Mouse (Mus musculus) stomach, postnatal 0 days (tissue): ENCODE measurements around the gene Acmsd. TPM values are rescaled to one million over a fixed set of nuclear protein-coding genes. Genes with fewer than 3 reads are reported as not detected.

Source experiments
- ATAC-seq: fragments of 200-750 bp; cut with Nextera tagmentation; 2 replicates; pipeline ENCODE4 v1.8.0; 2017; ENCODE audit not compliant: low FRiP score, low TSS enrichment
- DNase-seq: peaks from one replicate; pipeline ENCODE4 v3.0.0-alpha.2; 2016; ENCODE audit warnings: low spot score
- H3K27ac ChIP-seq: fragments of 300-500 bp; sonication (generic); replicated peaks from 2 replicates; pipeline ENCODE4 v1.5.1; 2014; ENCODE audit warnings: mild to moderate bottlenecking, control low read depth
- H3K27me3 ChIP-seq: fragments of 300-500 bp; sonication (generic); 2 replicates; pipeline ENCODE4 v1.6.1; 2014; ENCODE audit warnings: low read length; ENCODE audit not compliant: control insufficient read depth, insufficient read depth
- H3K36me3 ChIP-seq: fragments of 300-500 bp; sonication (generic); 2 replicates; pipeline ENCODE4 v1.6.1; 2014; ENCODE audit warnings: low read length, mixed read lengths; ENCODE audit not compliant: control insufficient read depth, insufficient read depth
- H3K4me1 ChIP-seq: fragments of 300-500 bp; sonication (generic); replicated peaks from 2 replicates; pipeline ENCODE4 v1.6.1; 2014; ENCODE audit warnings: antibody characterized with exemption; ENCODE audit not compliant: control insufficient read depth, insufficient read depth
- H3K4me2 ChIP-seq: fragments of 300-500 bp; sonication (generic); replicated peaks from 2 replicates; pipeline ENCODE4 v1.6.1; 2014; ENCODE audit warnings: low read depth, mild to moderate bottlenecking, control low read depth, moderate library complexity
- H3K4me3 ChIP-seq: fragments of 300-500 bp; sonication (generic); 2 replicates; pipeline ENCODE4 v1.5.1; 2014; ENCODE audit warnings: low read depth, low read length, control low read depth
- H3K9ac ChIP-seq: fragments of 300-500 bp; sonication (generic); 2 replicates; pipeline ENCODE4 v1.6.1; 2014; ENCODE audit warnings: mild to moderate bottlenecking, low read length, control low read depth, mixed read lengths
- H3K9me3 ChIP-seq: fragments of 300-500 bp; sonication (generic); 2 replicates; pipeline ENCODE4 v1.6.1; 2016; ENCODE audit warnings: low read length; ENCODE audit not compliant: control insufficient read depth
- CTCF ChIP-seq: IDR thresholded peaks from 2 replicates; pipeline ENCODE4 v1.5.1; 2016; ENCODE audit warnings: antibody characterized with exemption, low read depth, mild to moderate bottlenecking, moderate library complexity
- EP300 ChIP-seq: optimal IDR thresholded peaks from 2 replicates; pipeline ENCODE3; 2016; ENCODE audit warnings: antibody characterized with exemption
- WGBS: fragments of 180-500 bp; shearing (Covaris S2); extraction: QIAGEN DNeasy Blood & Tissue Kit; methylation state at CpG from one replicate; pipeline ENCODE4 v1.1.7; 2014; 5-methylcytosine and 5-hydroxymethylcytosine counted together
- polyA plus RNA-seq: library from polyadenylated mRNA; unstranded; fragments of >200 nt; fragmentation: Nextera tagmentation; extraction: Ambion mirVana; gene quantifications from 2 replicates; pipeline ENCODE4 v1.2.1, GENCODE M21; 2015

Gene Acmsd
- polyA plus RNA-seq, 1 experiment from 2014 or later: not detected

DNA sequence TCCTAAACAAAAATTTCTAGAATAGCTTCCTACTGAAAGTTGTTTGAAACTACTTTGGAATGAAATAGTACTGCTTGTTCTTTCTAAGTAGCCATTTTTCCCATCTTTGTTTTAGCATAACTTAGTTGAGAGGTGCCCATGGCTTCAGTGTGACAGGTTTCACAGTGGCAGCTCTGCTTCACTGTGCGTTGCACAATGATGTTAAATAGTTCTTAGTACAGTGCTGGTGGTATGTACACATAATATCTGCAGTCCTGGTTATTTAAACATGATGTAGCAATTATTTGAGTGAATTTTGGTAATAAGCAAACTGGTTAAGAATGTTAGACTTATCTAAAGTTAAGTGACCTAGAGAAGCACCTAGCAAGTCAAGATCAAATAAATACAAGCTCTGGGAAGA is 64.2 kb downstream of the Acmsd start:
- ATAC-seq (no peak; the same call in 1 of the 2 replicates), DNase-seq (no peak)
- Histone ChIP-seq H3K27ac (no peak overlapping the region), H3K36me3 (no peaks in the 10 kb centered on the region), H3K4me2 (no peak overlapping the region), H3K4me1 (no peaks in the 10 kb centered on the region), H3K9me3 (no peaks in the 10 kb centered on the region), H3K27me3 (no peaks in the 10 kb centered on the region), H3K9ac (no peak overlapping the region), H3K4me3 (no peak overlapping the region)
- no peak for TF ChIP-seq EP300
- TF ChIP-seq CTCF: no peak
- WGBS: 64% methylated on average over 1 of the region's 1 CpGs

DNA sequence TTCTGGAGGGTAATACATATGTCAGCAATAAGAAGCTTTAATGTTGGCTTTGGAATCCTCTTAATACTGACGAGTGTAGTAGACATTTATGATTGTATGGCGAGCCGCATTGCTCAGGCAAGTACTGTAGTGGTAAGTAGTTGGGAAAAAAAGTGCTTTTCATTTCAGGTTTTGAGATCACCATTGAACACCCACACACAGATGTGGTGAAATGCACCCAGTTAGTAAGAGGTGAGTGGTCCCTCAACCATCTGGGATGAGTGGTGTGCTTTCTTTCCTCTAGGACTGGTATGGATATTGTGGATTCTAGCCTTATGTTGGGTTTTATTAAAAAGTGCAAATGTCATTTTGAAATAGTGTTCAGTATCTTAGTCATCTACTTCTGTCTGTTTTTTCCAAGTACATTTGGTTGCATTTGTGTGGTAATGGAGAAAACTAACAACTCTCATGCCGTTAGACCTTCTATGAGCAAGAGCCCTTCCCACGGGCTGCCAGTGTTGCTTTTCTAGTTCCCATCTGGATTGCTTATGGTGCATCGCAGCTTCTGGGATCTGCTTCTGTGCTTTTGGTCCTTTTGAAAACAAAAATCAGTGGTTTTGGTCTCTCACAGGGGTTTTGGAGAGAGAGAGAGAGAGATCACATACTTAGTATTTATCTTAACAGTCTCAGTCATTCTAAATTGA is 66.0 kb downstream of the Acmsd start:
- Histone ChIP-seq H3K27me3 (no peaks in the 10 kb centered on the region), H3K9me3 (no peaks in the 10 kb centered on the region), H3K27ac (no peak overlapping the region), H3K4me3 (no peak overlapping the region), H3K4me1 (no peaks in the 10 kb centered on the region), H3K4me2 (no peak overlapping the region), H3K36me3 (no peaks in the 10 kb centered on the region), H3K9ac (no peak overlapping the region)
- TF ChIP-seq CTCF: no peak
- TF ChIP-seq EP300: no peak
- DNase-seq (no peak), ATAC-seq (no peak)
- 84% methylated on average over 6 of the region's 6 CpGs for WGBS

DNA sequence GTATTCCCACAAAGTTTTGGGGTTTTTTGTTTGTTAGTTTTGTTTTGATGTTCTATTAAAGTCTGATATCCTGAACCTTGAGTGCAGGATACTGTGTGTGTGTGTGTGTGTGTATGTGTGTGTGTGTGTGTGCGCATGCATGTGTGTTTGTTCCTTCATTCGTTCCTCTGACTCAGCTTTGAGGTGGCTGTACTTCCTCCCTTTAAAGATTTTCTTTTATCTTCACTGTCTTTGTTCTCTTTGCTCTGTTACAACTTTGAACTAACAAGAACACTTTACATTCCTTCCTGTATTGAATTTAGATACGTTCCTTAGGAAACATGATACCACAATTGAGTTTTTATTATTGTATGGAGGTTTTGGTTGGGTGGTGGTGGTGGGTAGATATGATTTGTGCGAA is 67.1 kb downstream of the Acmsd start:
- no peaks in the 10 kb centered on the region for H3K36me3 ChIP-seq
- ATAC-seq: peak; percentile 77; the same call in 1 of the 2 replicates
- no peak for TF ChIP-seq CTCF
- TF ChIP-seq EP300: no peak

GRCm38 (mm10) chr1:127796752-127797151 is 67.5 kb downstream of the Acmsd start:
- no peaks in the 10 kb centered on the region for H3K9me3 ChIP-seq
- H3K27ac ChIP-seq: no peak overlapping the region
- peak; percentile 64; the same call in 1 of the 2 replicates for ATAC-seq
- 85% methylated on average over 1 of the region's 1 CpGs for WGBS
- no peaks in the 10 kb centered on the region for H3K27me3 ChIP-seq
- H3K4me2 ChIP-seq: no peak overlapping the region
- H3K36me3 ChIP-seq: no peaks in the 10 kb centered on the region
- no peaks in the 10 kb centered on the region for H3K4me1 ChIP-seq
- no peak for DNase-seq
- no peak overlapping the region for H3K4me3 ChIP-seq
- TF ChIP-seq CTCF (no peak), EP300 (no peak)
- no peak overlapping the region for H3K9ac ChIP-seq

More for the DNA sequence above, 67.1 kb downstream of the Acmsd start:
- Histone ChIP-seq H3K9me3 (no peaks in the 10 kb centered on the region), H3K4me3 (no peak overlapping the region), H3K27ac (no peak overlapping the region), H3K4me1 (no peaks in the 10 kb centered on the region), H3K27me3 (no peaks in the 10 kb centered on the region), H3K9ac (no peak overlapping the region), H3K4me2 (no peak overlapping the region)
- 59% methylated on average over 4 of the region's 4 CpGs for WGBS
- DNase-seq: no peak

DNA sequence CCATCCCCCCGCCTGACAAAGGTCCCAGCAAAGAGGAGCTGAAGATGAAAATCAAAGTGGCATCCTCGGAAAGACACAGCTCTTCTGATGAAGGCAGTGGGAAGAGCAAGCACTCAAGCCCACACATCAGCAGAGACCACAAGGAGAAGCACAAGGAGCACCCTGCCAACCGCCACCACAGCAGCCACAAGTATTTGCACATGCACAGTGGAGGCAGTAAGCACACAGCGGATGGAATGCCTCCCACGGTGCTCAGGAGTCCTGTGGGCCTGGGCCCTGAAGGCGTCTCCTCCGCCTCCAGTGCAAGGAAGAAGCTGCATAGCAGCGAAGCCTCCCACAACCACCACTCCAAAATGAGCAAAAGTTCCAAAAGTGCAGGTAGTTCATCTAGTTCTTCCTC is 73.7 kb downstream of the Acmsd start:
- no peaks in the 10 kb centered on the region for H3K4me1 ChIP-seq
- TF ChIP-seq EP300 (no peak), CTCF (no peak)
- ATAC-seq: no peak
- WGBS: 86% methylated on average over 8 of the region's 8 CpGs
- H3K36me3 ChIP-seq: peaks cover 15% of the 10 kb centered on the region
- no peaks in the 10 kb centered on the region for H3K9me3 ChIP-seq
- DNase-seq: no peak
- H3K4me2 ChIP-seq: no peak overlapping the region
- H3K9ac ChIP-seq: no peak overlapping the region
- H3K27me3 ChIP-seq: no peaks in the 10 kb centered on the region
- no peak overlapping the region for H3K4me3 ChIP-seq
- no peak overlapping the region for H3K27ac ChIP-seq

- TF ChIP-seq CTCF (no peak), EP300 (no peak)
- no peak for DNase-seq
- 90% methylated on average over 7 of the region's 7 CpGs for WGBS
- no peaks in the 10 kb centered on the region for H3K27me3 ChIP-seq
- ATAC-seq: no peak
- H3K9ac ChIP-seq: no peak overlapping the region
- peaks cover 3% of the 10 kb centered on the region; the same call in 1 of the 2 replicates for H3K36me3 ChIP-seq
- H3K9me3 ChIP-seq: no peaks in the 10 kb centered on the region
- H3K4me2 ChIP-seq: no peak overlapping the region
- H3K27ac ChIP-seq: no peak overlapping the region
- no peak overlapping the region for H3K4me3 ChIP-seq
- H3K4me1 ChIP-seq: no peaks in the 10 kb centered on the region
These were observed 79.5 kb downstream of the Acmsd start for GRCm38 (mm10) chr1:127808671-127809070.
